Mouse (Mus musculus) lung, postnatal 36 days (tissue): ENCODE measurements around the gene Abhd17b.
"Not testable (repeated sequence)": the region's sequence is repeated elsewhere in the genome, so short reads cannot be mapped to it uniquely, and the experiment has no call there.

ENCODE experiments used
- DNase-seq: peaks from one replicate; pipeline ENCODE4 v3.0.0; 2022; ENCODE audit warnings: mixed read lengths

Gene Abhd17b

DNA sequence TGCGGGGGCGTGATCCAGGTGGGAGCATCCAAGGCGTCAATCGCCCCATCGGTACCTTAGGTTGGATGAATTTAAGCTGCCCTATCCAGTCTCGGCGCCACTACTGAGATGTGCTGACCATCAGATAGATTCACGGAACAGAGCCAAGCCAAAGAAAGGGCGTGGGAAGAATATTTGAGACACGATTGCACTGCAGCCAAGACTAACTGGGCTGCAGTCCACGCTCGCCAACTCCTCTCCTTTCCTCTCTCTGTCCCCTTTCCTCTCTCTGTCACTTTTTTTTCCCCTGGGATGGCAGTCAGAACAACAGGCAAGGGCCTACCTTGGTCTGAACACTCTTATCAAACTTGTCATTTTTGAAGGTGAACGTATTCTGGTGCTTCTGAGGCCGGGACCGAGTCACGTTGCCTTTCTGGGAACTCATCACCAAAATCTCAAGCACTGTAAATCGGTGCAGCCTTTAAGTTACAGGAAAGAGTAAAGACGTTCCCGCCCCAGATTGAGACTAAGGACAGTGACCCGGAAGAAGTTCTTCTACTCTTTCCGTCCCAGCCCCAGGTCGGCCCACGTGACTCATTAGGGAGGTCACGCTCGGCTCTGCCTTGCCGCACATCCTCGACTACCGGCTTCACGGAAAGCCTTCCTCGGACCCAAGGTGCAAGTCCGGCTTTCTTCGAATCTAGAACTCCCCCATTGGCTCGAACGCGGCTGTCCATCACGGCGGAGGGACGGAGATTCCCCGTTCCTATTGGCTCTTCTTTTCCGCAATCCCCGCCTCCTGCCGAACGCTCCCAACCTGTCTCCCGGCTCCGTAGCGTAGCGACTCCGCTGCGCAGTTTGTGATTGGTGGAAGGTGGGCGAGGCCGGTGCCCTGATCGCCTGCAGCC is 457 bp upstream of the Abhd17b start, which contains the start of gene 1110059E24Rik:
TSS of gene 1110059E24Rik (minus strand) at position 692 of the 887 bp plus-strand sequence.
- peak; percentile 97 for DNase-seq

- no peak for DNase-seq
Observed at GRCm38 (mm10) chr19:21654788-21655187, 1.8 kb downstream of the Abhd17b start.

DNA sequence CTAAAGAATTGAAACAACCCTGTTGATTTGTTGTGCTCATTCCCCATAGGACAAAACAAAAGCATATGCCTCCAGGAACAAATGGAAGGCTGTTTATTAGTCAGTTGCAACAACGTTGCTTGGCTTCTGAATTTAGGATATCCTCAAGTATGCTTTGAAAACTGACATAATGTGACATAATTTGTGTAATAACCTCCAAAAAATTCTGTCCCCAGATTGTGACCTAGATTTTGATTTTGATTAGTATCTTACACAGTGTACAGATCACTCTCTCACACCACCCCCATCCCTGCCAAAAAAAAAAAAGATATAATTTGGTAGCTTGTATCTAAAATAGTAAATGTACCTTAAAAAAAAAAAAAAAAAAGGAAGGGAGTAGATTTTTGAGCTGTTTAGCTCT is 7.7 kb downstream of the Abhd17b start:
- no peak for DNase-seq

GRCm38 (mm10) chr19:21663756-21664456 is 10.9 kb downstream of the Abhd17b start:
- peak; percentile 83 for DNase-seq

- DNase-seq, result no peak
Observed at GRCm38 (mm10) chr19:21669650-21670049, 16.7 kb downstream of the Abhd17b start.

DNA sequence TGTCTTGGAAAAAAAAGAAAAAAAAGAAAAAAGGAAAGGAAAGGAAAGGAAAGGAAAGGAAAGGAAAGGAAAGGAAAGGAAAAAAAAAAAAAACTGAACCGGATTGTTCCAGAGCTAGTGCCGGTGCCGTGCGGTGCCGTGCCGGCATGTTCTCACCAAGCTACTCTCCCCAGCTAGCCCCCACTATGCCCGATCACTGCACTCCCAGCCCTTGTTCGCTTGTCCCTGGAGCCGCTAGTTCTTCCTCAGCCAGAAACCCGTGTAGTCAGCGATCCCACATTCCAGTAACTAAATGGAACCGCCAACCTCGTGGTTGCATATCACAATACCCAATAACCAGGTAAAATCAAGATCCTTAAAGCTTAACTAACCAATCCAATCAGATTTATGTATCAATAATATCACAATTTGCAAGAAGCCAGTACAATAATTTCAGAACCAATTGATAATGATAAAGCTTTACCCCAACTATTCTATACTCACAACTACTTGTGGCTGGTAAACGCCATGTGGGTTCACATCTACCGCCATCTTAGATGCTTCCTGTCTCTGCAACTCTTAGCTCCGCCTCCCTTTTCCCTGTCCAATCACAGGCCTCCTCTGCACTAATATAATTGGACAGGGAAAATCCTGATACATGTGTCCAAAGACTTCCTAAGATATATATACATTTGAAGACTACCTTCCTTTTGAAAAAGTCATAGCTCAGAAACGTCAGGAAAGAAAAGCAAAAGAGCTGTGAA is 21.5 kb downstream of the Abhd17b start:
- DNase-seq, result no peak

GRCm38 (mm10) chr19:21680091-21680490 is 27.1 kb downstream of the Abhd17b start:
- DNase-seq, result no peak

DNA sequence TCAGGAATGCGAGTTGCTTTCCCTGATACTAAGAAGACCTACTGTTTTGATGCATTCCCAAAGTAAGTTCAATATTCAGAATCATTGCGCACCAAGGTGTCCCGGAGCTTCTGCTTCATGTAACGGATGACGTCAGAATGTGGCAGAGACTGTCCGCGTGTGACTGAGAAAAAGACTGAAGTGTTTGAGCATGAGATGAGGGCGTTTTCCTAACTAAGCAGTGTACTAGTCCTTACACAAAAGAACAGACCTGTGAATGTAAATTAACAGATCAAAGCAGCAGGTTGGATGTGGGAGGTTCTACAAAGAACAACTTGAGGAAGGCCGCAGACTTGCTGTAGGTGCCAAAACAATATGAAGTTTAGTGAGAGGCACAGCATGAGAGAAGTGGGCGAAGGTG is 28.0 kb downstream of the Abhd17b start:
- DNase-seq, result no peak

DNA sequence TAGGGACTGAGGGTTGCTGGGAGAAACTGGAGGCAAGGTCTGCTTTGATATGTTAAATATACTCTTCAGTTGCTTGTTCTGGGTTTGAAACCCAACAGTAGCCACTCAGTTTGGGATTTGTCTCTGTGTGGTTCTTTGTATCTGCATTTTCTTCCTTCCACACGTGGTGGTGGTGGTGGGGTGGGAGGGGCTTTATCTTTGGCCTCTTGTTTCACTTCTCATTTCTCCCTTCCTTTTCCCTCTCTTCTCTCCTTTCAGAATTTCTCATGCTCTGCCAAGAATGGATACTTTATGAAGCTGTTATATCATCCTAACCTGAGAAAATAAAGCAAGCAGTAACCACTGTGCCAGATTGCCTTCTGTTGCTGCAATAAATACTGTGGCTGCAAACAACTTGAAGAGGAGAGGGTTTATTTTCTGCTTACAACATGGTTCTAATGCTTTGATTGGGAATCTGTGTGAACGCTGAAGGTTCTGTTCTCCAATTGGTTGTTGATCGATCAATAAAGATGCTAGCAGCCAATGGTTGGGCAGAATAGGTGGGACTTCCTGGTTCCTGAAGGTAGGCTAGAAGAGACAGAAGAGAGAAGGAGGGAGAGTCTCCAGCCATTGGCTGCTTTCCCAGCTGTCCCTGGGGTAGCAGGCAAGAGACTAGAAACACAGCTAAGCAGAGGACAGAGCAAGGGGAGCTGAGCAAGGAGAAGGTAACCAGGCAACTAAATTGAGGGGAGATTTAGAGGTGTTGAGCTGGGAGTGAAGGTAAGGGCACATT is 60.5 kb downstream of the Abhd17b start:
- peak; percentile 81 for DNase-seq

GRCm38 (mm10) chr19:21714278-21714883 is 61.4 kb downstream of the Abhd17b start:
- no peak for DNase-seq

DNA sequence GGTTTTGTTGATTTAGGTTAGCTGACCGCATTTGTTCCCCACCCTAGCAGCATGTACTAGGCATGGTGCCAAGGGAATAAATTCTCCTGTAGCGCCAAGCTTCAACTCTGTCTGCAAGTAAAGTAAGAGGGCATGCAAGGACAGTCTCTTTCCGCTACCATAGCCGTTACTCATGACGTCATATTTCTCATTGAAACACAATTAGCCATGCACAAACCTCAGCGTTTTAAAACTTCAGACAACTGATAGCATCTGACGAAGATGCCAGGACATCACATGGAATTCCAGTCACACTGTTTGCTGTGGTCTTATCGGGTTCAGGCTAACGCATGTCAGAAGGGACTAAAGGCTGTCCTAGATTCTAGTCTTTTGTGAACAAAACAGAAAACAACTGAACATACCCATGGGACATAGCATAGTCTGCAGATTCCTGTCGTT is 62.0 kb downstream of the Abhd17b start:
- DNase-seq, result peak; percentile 32

DNA sequence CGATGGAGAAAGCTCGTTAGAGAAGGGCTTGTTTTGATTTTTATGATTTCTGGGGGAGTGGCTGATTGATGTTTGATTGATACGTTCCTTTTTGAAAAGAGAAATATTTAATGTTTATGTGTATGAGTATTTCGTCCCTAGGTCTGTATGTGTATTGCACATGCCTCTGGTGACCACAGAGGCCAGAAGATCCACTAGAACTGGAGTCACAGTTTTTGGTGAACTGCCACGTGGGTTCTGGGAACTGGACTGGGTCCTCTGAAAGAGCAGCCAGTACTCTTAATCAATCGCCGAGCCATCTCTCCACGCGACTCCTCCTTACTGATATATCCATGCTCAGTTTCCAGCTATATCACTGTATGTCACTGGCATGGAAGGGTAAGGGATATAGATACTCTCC is 62.5 kb downstream of the Abhd17b start:
- DNase-seq, result no peak

DNA sequence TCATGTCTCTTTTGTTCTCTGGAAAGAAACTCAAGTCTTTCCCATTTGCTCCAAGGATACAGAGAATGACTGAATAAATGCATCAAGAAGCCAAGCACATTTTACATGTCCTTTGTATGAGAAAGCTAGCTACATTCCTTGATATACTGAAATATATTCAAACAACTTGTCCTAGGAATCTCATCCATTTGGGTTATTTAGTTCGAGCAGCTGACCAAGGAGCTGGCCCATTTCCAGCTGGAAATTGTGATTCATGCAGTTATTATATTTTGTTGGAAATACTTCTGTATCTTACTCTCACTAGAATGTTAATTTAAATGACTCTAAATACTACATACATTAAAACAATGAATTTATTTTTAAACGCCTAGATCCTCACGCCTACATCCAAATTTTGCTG is 63.5 kb downstream of the Abhd17b start:
- no peak for DNase-seq

- no peak for DNase-seq
Observed at GRCm38 (mm10) chr19:21719206-21719605, 66.2 kb downstream of the Abhd17b start.

GRCm38 (mm10) chr19:21720950-21721349 is 68.0 kb downstream of the Abhd17b start:
- no peak for DNase-seq

- DNase-seq, result not testable (repeated sequence)
Observed at GRCm38 (mm10) chr19:21723280-21723679, 70.3 kb downstream of the Abhd17b start.

DNA sequence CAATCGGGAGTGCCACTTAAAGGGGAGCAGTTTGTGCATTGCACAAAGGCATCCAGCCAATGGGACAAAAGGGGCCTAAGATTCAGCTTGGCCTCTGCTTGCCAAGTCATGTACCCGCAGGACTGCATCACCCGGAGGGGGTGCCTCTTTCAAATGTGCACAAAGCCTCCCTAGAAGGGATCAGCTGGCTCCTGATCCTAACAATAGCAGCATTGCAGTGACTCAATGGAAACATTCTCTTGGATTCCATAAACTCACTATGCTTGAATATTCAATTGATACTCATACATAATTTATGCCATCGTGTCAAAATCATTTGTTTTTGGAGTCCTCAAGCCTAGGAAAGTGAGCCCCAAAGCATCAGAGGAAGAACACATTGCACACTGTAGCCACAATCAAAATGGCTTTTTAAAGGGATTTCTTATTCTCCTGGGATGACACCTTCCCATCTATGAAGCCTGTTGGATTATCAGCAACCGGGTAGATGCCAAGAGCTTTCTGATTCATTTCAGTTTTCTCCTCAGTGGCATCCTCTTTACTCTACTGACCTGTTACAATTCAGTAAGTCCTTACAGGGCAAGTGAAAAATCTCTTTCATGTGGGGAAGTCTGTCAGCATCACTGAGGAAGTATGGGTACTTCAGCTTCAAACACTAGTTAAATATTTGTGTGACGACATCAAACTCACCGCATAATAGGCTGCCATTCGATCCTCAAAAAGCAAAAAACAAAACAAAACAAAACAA is 71.1 kb downstream of the Abhd17b start:
- no peak for DNase-seq

DNA sequence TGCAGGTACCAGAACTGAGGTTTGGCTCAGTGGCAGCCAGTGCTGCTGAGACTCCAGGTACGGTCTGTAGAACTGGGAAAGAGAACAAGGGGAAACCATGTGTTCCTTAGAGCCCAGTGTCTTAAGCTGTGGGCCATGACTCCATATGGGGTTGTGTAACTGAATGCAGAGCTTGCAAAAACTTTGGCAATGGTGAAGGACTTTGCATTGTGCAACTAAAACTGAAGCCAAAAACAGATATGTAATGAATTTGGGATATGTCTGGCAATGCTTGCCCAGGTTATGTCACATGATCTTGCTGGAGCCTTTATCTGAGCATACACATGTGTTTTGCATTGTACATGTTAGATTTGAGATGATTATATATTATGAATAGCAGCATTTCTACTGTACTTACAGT is 72.2 kb downstream of the Abhd17b start:
- DNase-seq, result peak; percentile 25

DNA sequence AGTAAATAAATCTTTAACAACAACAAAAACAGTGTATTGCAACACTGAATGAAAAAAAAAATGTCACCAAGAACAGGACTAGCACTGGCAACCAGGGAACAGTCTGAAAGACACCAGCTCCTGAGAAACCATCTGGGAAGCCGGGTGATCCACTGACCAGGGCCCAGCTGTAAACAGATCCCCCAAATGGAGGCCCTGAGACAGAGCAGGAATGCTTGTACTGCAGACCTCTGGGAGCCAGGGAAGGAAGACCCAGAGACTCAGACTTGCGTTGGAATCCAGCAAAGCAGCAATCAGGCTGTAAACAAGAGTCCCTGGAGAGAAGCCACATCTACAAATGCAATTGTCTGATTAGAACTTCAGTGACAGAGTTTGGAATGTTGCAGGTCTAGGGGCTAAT is 74.1 kb downstream of the Abhd17b start:
- DNase-seq, result no peak

DNA sequence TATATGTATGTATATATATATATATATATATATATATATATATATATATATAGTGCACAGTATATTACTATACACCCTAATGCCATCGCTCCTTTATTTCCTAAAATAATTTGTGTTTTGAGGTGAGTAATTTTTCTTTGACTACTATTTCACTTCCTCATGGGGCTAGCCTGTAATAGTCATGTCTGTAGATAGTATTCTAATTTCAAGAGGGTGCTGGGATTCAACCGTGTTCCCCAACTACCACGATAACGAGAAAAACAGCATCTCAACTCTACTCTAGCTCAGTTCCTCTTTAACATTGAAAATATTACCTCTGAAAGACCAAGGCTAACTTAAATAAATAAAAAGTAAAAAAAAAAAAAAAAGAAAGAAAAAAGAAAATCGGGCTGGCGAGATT is 75.4 kb downstream of the Abhd17b start:
- DNase-seq, result no peak

- no peak for DNase-seq
Observed at GRCm38 (mm10) chr19:21731887-21732286, 78.9 kb downstream of the Abhd17b start.
